Mouse (Mus musculus) heart, embryonic 16.5 days (tissue): ENCODE data around the gene Gm9887. TPM values are rescaled to one million over a fixed set of nuclear protein-coding genes. Genes with fewer than 3 reads are reported as not detected.
A peak's percentile ranks its signal among the peaks of the same experiment; 100 is the strongest.

ENCODE experiments used
- ATAC-seq: fragments of 200-750 bp; cut with Nextera tagmentation; replicated peaks from 2 replicates; pipeline ENCODE4 v1.8.0; 2017; ENCODE audit warnings: moderate number of reproducible peaks; ENCODE audit not compliant: insufficient read depth, low FRiP score; ENCODE audit errors: extremely low read depth
- H3K27ac ChIP-seq: fragments of 300-500 bp; sonication (generic); 2 replicates; pipeline ENCODE4 v1.5.1; 2014; ENCODE audit warnings: mild to moderate bottlenecking, low read length, control low read depth, moderate library complexity
- H3K27me3 ChIP-seq: fragments of 300-500 bp; sonication (generic); 2 replicates; pipeline ENCODE4 v1.6.1; 2014; ENCODE audit warnings: low read length, mixed read lengths; ENCODE audit not compliant: control insufficient read depth, insufficient read depth
- H3K36me3 ChIP-seq: fragments of 300-500 bp; sonication (generic); 2 replicates; pipeline ENCODE4 v1.6.1; 2014; ENCODE audit not compliant: control insufficient read depth, insufficient read depth
- H3K4me1 ChIP-seq: fragments of 300-500 bp; sonication (generic); 2 replicates; pipeline ENCODE4 v1.6.1; 2014; ENCODE audit warnings: low read length, mixed read lengths; ENCODE audit not compliant: control insufficient read depth, insufficient read depth
- H3K4me2 ChIP-seq: fragments of 300-500 bp; sonication (generic); 2 replicates; pipeline ENCODE4 v1.6.1; 2014; ENCODE audit warnings: low read depth, mild to moderate bottlenecking, control low read depth, low read length
- H3K4me3 ChIP-seq: fragments of 300-500 bp; sonication (generic); 2 replicates; pipeline ENCODE4 v1.5.1; 2014; ENCODE audit warnings: mild to moderate bottlenecking, control low read depth, low read length
- H3K9ac ChIP-seq: fragments of 300-500 bp; sonication (generic); 2 replicates; pipeline ENCODE4 v1.6.1; 2014; ENCODE audit warnings: low read length, control low read depth
- H3K9me3 ChIP-seq: fragments of 300-500 bp; sonication (generic); replicated peaks from 2 replicates; pipeline ENCODE4 v1.6.1; 2016; ENCODE audit warnings: low read length; ENCODE audit not compliant: control insufficient read depth
- WGBS: fragments of 180-500 bp; shearing (Covaris S2); extraction: QIAGEN DNeasy Blood & Tissue Kit; methylation state at CpG from one replicate; pipeline ENCODE4 v1.1.7; 2014; 5-methylcytosine and 5-hydroxymethylcytosine counted together
- polyA plus RNA-seq: library from polyadenylated mRNA; unstranded; fragments of >200 nt; fragmentation: Nextera tagmentation; extraction: Ambion mirVana; gene quantifications from 2 replicates; pipeline ENCODE4 v1.2.1, GENCODE M21; 2015

Gene Gm9887
- 1.5 and 1.7 TPM in 2 replicates for polyA plus RNA-seq

GRCm38 (mm10) chr12:69371854-69372671, at the start of gene Gm9887, which contains the start of gene Arf6:
Gm9887 (minus strand) TSS chr12:69372458.
Arf6 (plus strand) TSS chr12:69372150.
- peak within 1 kb of the TSS; percentile 93 for H3K4me2 ChIP-seq
- H3K9me3 ChIP-seq, result no peaks in the 10 kb centered on the region
- peaks cover 13% of the 10 kb centered on the region for H3K4me1 ChIP-seq
- under 1% methylated on average over 108 of the region's 121 CpGs for WGBS
- H3K36me3 ChIP-seq, result peaks cover 4% of the 10 kb centered on the region; the same call in 1 of the 2 replicates
- H3K27ac ChIP-seq, result peak within 1 kb of the TSS; percentile 98
- ATAC-seq, result peak; percentile 94
- peak within 1 kb of the TSS; percentile 98 for H3K9ac ChIP-seq
- H3K27me3 ChIP-seq, result no peaks in the 10 kb centered on the region
- H3K4me3 ChIP-seq, result peak within 1 kb of the TSS; percentile 85

GRCm38 (mm10) chr12:69420716-69421115, 48.5 kb upstream of the Gm9887 start:
- Histone ChIP-seq H3K9me3 (no peaks in the 10 kb centered on the region), H3K27ac (no peak overlapping the region), H3K4me2 (no peak overlapping the region), H3K4me1 (peaks cover 7% of the 10 kb centered on the region; the same call in 1 of the 2 replicates), H3K27me3 (no peaks in the 10 kb centered on the region), H3K4me3 (no peak overlapping the region), H3K9ac (no peak overlapping the region), H3K36me3 (no peaks in the 10 kb centered on the region)
- ATAC-seq, result no peak
- WGBS, result 52% methylated on average over 3 of the region's 3 CpGs

GRCm38 (mm10) chr12:69419606-69420005, 47.3 kb upstream of the Gm9887 start:
- no peak overlapping the region for H3K9ac ChIP-seq
- 79% methylated on average over 4 of the region's 4 CpGs for WGBS
- no peaks in the 10 kb centered on the region for H3K9me3 ChIP-seq
- no peaks in the 10 kb centered on the region for H3K36me3 ChIP-seq
- H3K4me3 ChIP-seq, result no peak overlapping the region
- H3K27ac ChIP-seq, result no peak overlapping the region
- no peak for ATAC-seq
- H3K4me2 ChIP-seq, result no peak overlapping the region
- no peaks in the 10 kb centered on the region for H3K27me3 ChIP-seq
- peaks cover 3% of the 10 kb centered on the region; the same call in 1 of the 2 replicates for H3K4me1 ChIP-seq

- 75% methylated on average over 14 of the region's 14 CpGs for WGBS
These were observed 46.9 kb upstream of the Gm9887 start for GRCm38 (mm10) chr12:69419017-69419605.

GRCm38 (mm10) chr12:69418606-69419005, 46.3 kb upstream of the Gm9887 start:
- Histone ChIP-seq H3K4me1 (peaks cover 3% of the 10 kb centered on the region; the same call in 1 of the 2 replicates), H3K36me3 (no peaks in the 10 kb centered on the region), H3K4me3 (no peak overlapping the region), H3K9ac (no peak overlapping the region), H3K27me3 (no peaks in the 10 kb centered on the region), H3K27ac (no peak overlapping the region), H3K4me2 (no peak overlapping the region), H3K9me3 (no peaks in the 10 kb centered on the region)
- no peak for ATAC-seq
- 86% methylated on average over 13 of the region's 13 CpGs for WGBS

More at GRCm38 (mm10) chr12:69419017-69419605, 46.9 kb upstream of the Gm9887 start:
- H3K27me3 ChIP-seq, result no peaks in the 10 kb centered on the region
- H3K4me3 ChIP-seq, result no peak overlapping the region
- H3K27ac ChIP-seq, result no peak overlapping the region
- H3K9ac ChIP-seq, result no peak overlapping the region
- no peak overlapping the region for H3K4me2 ChIP-seq
- no peaks in the 10 kb centered on the region for H3K9me3 ChIP-seq
- peaks cover 3% of the 10 kb centered on the region; the same call in 1 of the 2 replicates for H3K4me1 ChIP-seq
- H3K36me3 ChIP-seq, result no peaks in the 10 kb centered on the region
- no peak for ATAC-seq

GRCm38 (mm10) chr12:69417701-69418291, 45.5 kb upstream of the Gm9887 start:
- WGBS, result 60% methylated on average over 9 of the region's 9 CpGs

GRCm38 (mm10) chr12:69416793-69417192, 44.5 kb upstream of the Gm9887 start:
- WGBS, result 69% methylated on average over 7 of the region's 7 CpGs
- Histone ChIP-seq H3K27me3 (no peaks in the 10 kb centered on the region), H3K4me2 (no peak overlapping the region), H3K4me1 (no peaks in the 10 kb centered on the region), H3K9ac (no peak overlapping the region), H3K36me3 (no peaks in the 10 kb centered on the region), H3K4me3 (no peak overlapping the region), H3K9me3 (no peaks in the 10 kb centered on the region), H3K27ac (no peak overlapping the region)
- ATAC-seq, result no peak; the same call in 1 of the 2 replicates

More at GRCm38 (mm10) chr12:69417701-69418291, 45.5 kb upstream of the Gm9887 start:
- Histone ChIP-seq H3K4me1 (no peaks in the 10 kb centered on the region), H3K27ac (no peak overlapping the region), H3K4me2 (no peak overlapping the region), H3K4me3 (no peak overlapping the region), H3K9ac (no peak overlapping the region), H3K9me3 (no peaks in the 10 kb centered on the region), H3K36me3 (no peaks in the 10 kb centered on the region), H3K27me3 (no peaks in the 10 kb centered on the region)
- ATAC-seq, result no peak

- Histone ChIP-seq H3K36me3 (no peaks in the 10 kb centered on the region), H3K9me3 (no peaks in the 10 kb centered on the region), H3K27me3 (no peaks in the 10 kb centered on the region), H3K4me3 (no peak overlapping the region), H3K4me1 (no peaks in the 10 kb centered on the region), H3K9ac (no peak overlapping the region), H3K27ac (no peak overlapping the region), H3K4me2 (no peak overlapping the region)
- 61% methylated on average over 4 of the region's 4 CpGs for WGBS
- ATAC-seq, result no peak
These were observed 42.7 kb upstream of the Gm9887 start for GRCm38 (mm10) chr12:69414826-69415572.
